Mouse (Mus musculus): ENCODE results near the gene Hdac9.

GRCm38 (mm10) chr12:34407143-34407542 lies 509.8 kb downstream of the Hdac9 start:
- TF ChIP-seq POLR2A (IDR thresholded peaks at IDR 0.05; ENCODE audit: low read depth, low read length) (no peak), CTCF (IDR thresholded peaks at IDR 0.05; ENCODE audit: borderline replicate concordance, insufficient read depth, low read length) (no peak)
